Mouse (Mus musculus) neural tube, embryonic 11.5 days (tissue): ENCODE data around the gene Fbxo9. TPM values are rescaled to one million over a fixed set of nuclear protein-coding genes. Genes with fewer than 3 reads are reported as not detected.

Experiments used
- ATAC-seq: fragments of 200-750 bp; cut with Nextera tagmentation; 2 replicates; pipeline ENCODE4 v1.8.0; 2017; ENCODE audit warnings: moderate number of reproducible peaks, mild to moderate bottlenecking, moderate TSS enrichment, moderate library complexity; ENCODE audit not compliant: insufficient read depth, low FRiP score, low TSS enrichment
- DNase-seq: peaks from one replicate; pipeline ENCODE4 v3.0.0-alpha.2; 2015; ENCODE audit warnings: low spot score
- H3K27ac ChIP-seq: fragments of 300-500 bp; sonication (generic); 2 replicates; pipeline ENCODE4 v1.5.1; 2014; ENCODE audit warnings: low read depth, mild to moderate bottlenecking, low read length
- H3K27me3 ChIP-seq: fragments of 300-500 bp; sonication (generic); 2 replicates; pipeline ENCODE4 v1.6.1; 2014; ENCODE audit warnings: mild to moderate bottlenecking, low read length, mixed read lengths; ENCODE audit not compliant: control insufficient read depth, insufficient read depth
- H3K36me3 ChIP-seq: fragments of 300-500 bp; sonication (generic); 2 replicates; pipeline ENCODE4 v1.6.1; 2014; ENCODE audit warnings: mild to moderate bottlenecking, low read length, moderate library complexity, mixed read lengths; ENCODE audit not compliant: control insufficient read depth, insufficient read depth
- H3K4me1 ChIP-seq: fragments of 300-500 bp; sonication (generic); 2 replicates; pipeline ENCODE4 v1.6.1; 2014; ENCODE audit warnings: low read length, mixed read lengths; ENCODE audit not compliant: control insufficient read depth, insufficient read depth
- H3K4me2 ChIP-seq: fragments of 300-500 bp; sonication (generic); 2 replicates; pipeline ENCODE4 v1.6.1; 2014; ENCODE audit warnings: low read depth, mild to moderate bottlenecking, moderate library complexity
- H3K4me3 ChIP-seq: fragments of 300-500 bp; sonication (generic); 2 replicates; pipeline ENCODE4 v1.5.1; 2014; ENCODE audit warnings: low read depth, low read length
- H3K9ac ChIP-seq: fragments of 300-500 bp; sonication (generic); 2 replicates; pipeline ENCODE4 v1.6.1; 2014; ENCODE audit warnings: mild to moderate bottlenecking, low read length
- H3K9me3 ChIP-seq: fragments of 300-500 bp; sonication (generic); 2 replicates; pipeline ENCODE4 v1.6.1; 2016; ENCODE audit warnings: low read length; ENCODE audit not compliant: control insufficient read depth
- WGBS: fragments of 180-500 bp; shearing (Covaris S2); extraction: QIAGEN DNeasy Blood & Tissue Kit; methylation state at CpG from one replicate; pipeline ENCODE4 v1.1.7; 2014; 5-methylcytosine and 5-hydroxymethylcytosine counted together
- polyA plus RNA-seq: library from polyadenylated mRNA; unstranded; fragments of >200 nt; fragmentation: Nextera tagmentation; extraction: Ambion mirVana; gene quantifications from 2 replicates; pipeline ENCODE4 v1.2.1, GENCODE M21; 2014

Gene Fbxo9
- polyA plus RNA-seq, 1 experiment from 2014 or later: 38.9 TPM

DNA sequence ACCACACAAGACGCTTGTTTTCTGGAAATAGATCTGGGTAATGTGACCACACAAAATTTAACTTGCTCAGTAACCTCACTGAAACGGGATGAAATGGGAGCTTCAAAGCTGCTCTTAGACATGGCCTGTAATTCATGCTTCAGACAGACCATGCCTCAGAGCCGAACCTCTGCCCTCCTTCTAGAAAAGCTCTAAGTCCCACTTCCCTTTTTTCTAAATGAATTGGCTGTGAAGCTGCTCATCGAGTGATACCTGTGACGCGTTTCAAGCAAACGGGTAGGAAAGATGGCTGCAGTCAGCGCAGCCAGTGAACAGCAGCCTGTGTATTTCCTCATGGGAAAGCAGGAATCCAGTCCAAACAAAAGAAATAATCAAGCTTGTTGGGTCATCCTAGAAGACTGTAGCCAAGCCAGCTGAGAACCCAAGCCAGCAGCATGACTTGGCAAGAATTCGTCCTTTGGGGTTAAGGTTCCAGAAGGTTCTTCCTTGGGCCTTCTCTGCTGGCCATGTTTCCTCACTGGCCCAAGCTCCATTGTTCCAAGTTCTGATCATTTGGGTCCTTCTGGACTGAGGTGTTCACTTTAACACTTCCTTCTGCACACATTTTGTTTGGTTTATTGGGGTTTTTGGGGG is 29.3 kb upstream of the Fbxo9 start:
- no peak for DNase-seq
- no peak overlapping the region for H3K9ac ChIP-seq
- H3K4me1 ChIP-seq: no peaks in the 10 kb centered on the region
- WGBS: 94% methylated on average over 9 of the region's 9 CpGs
- no peak overlapping the region for H3K27ac ChIP-seq
- no peak for ATAC-seq
- H3K9me3 ChIP-seq: no peaks in the 10 kb centered on the region; the same call in 1 of the 2 replicates
- H3K27me3 ChIP-seq: no peaks in the 10 kb centered on the region
- H3K36me3 ChIP-seq: peaks cover 15% of the 10 kb centered on the region
- H3K4me3 ChIP-seq: no peak overlapping the region
- H3K4me2 ChIP-seq: no peak overlapping the region

GRCm38 (mm10) chr9:78135658-78136057 is 26.8 kb upstream of the Fbxo9 start:
- no peak for ATAC-seq

DNA sequence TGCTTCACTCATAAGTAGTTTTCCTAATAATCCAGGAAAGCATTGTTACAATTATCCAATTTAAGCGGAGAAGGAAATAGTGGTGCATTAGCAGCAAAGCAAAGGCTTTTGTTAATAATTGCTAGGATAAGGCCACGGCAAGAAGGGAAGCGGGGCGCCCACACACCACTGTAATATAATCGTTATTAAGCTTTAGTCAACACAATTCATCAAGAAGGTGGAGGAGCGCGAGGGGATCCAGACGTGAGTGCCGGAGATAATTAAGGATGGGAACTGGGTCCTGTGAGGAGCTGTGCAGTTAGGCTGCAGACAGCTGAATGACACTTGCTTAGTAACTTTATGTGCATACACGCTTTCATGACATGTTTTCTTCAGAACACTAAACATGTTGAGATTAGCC is 17.8 kb upstream of the Fbxo9 start:
- Histone ChIP-seq H3K4me1 (no peaks in the 10 kb centered on the region), H3K27me3 (no peaks in the 10 kb centered on the region), H3K36me3 (peaks cover 4% of the 10 kb centered on the region; the same call in 1 of the 2 replicates), H3K4me3 (no peak overlapping the region), H3K9ac (no peak overlapping the region), H3K9me3 (no peaks in the 10 kb centered on the region), H3K4me2 (no peak overlapping the region), H3K27ac (no peak overlapping the region)
- ATAC-seq: no peak
- no peak for DNase-seq
- 78% methylated on average over 10 of the region's 10 CpGs for WGBS

More at GRCm38 (mm10) chr9:78135658-78136057, 26.8 kb upstream of the Fbxo9 start:
- no peak overlapping the region for H3K4me2 ChIP-seq
- no peaks in the 10 kb centered on the region for H3K27me3 ChIP-seq
- 63% methylated on average over 7 of the region's 7 CpGs for WGBS
- H3K36me3 ChIP-seq: peaks cover 15% of the 10 kb centered on the region
- no peaks in the 10 kb centered on the region for H3K4me1 ChIP-seq
- no peak overlapping the region for H3K4me3 ChIP-seq
- DNase-seq: no peak
- no peak overlapping the region for H3K27ac ChIP-seq
- H3K9ac ChIP-seq: no peak overlapping the region
- no peaks in the 10 kb centered on the region for H3K9me3 ChIP-seq

GRCm38 (mm10) chr9:78126007-78126406 is 17.1 kb upstream of the Fbxo9 start:
- Histone ChIP-seq H3K9me3 (no peaks in the 10 kb centered on the region), H3K4me1 (no peaks in the 10 kb centered on the region), H3K27ac (no peak overlapping the region), H3K9ac (no peak overlapping the region), H3K27me3 (no peaks in the 10 kb centered on the region), H3K4me2 (no peak overlapping the region), H3K36me3 (peaks cover under 1% of the 10 kb centered on the region; the same call in 1 of the 2 replicates), H3K4me3 (no peak overlapping the region)
- ATAC-seq (no peak), DNase-seq (no peak)
- WGBS: 79% methylated on average over 6 of the region's 6 CpGs

DNA sequence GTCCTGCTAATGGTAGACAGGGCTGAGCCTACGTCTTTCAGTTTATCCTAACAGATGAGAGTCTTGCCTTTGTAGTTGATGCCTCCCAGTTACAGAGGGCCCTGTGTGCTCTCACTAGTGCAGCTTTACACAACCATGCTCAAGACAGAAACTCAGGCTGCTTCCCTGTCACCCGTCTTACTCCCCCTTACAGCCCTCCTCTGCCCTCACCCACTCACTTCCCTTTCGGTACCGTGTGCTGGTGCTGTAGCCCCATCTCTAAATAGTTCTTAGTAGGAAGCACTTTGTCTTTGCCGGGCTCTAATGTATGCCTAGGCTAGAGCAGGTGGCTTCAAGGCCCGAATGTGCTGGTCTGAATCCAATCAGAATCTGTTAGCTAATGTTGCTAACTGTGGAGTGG is 15.4 kb upstream of the Fbxo9 start:
- no peaks in the 10 kb centered on the region for H3K9me3 ChIP-seq
- ATAC-seq: no peak
- no peaks in the 10 kb centered on the region for H3K4me1 ChIP-seq
- no peak overlapping the region for H3K9ac ChIP-seq
- DNase-seq: no peak
- H3K36me3 ChIP-seq: no peaks in the 10 kb centered on the region; the same call in 1 of the 2 replicates
- no peak overlapping the region for H3K27ac ChIP-seq
- no peak overlapping the region for H3K4me3 ChIP-seq
- H3K4me2 ChIP-seq: no peak overlapping the region
- WGBS: 90% methylated on average over 6 of the region's 6 CpGs
- H3K27me3 ChIP-seq: no peaks in the 10 kb centered on the region

GRCm38 (mm10) chr9:78122939-78123712 is 14.3 kb upstream of the Fbxo9 start:
- Histone ChIP-seq H3K9me3 (no peaks in the 10 kb centered on the region), H3K4me3 (no peak overlapping the region), H3K9ac (no peak overlapping the region), H3K4me2 (no peak overlapping the region), H3K27ac (no peak overlapping the region), H3K36me3 (no peaks in the 10 kb centered on the region; the same call in 1 of the 2 replicates), H3K4me1 (no peaks in the 10 kb centered on the region), H3K27me3 (no peaks in the 10 kb centered on the region)
- WGBS: 91% methylated on average over 7 of the region's 7 CpGs
- DNase-seq (no peak), ATAC-seq (no peak)

DNA sequence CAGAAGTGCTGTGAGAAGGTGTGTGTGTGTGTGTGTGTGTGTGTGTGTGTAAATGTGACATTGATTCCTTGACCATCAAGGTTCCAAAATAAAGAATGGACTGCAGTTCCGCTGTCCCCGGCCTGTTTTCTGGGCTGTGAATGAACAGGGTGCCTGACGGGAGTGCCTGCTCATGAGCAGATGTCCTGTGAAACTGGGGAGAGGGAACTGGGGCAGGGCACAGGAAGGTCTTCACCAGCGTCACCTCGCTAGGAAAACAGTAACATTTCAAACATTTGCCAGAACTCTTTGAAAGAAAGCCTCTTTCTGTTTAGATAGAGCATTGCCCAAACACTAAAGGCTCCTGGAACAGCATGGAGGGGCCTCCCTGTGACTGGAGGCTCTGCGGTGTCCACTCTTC is 13.1 kb upstream of the Fbxo9 start:
- Histone ChIP-seq H3K27ac (no peak overlapping the region), H3K4me2 (no peak overlapping the region), H3K27me3 (no peaks in the 10 kb centered on the region), H3K9ac (no peak overlapping the region), H3K4me1 (no peaks in the 10 kb centered on the region), H3K36me3 (no peaks in the 10 kb centered on the region; the same call in 1 of the 2 replicates), H3K9me3 (no peaks in the 10 kb centered on the region), H3K4me3 (no peak overlapping the region)
- 77% methylated on average over 6 of the region's 6 CpGs for WGBS
- ATAC-seq: no peak
- DNase-seq: no peak

GRCm38 (mm10) chr9:78121358-78121757 is 12.5 kb upstream of the Fbxo9 start:
- 81% methylated on average over 8 of the region's 8 CpGs for WGBS

GRCm38 (mm10) chr9:78117690-78118089 is 8.8 kb upstream of the Fbxo9 start:
- no peaks in the 10 kb centered on the region; the same call in 1 of the 2 replicates for H3K36me3 ChIP-seq
- DNase-seq: no peak
- peaks cover 12% of the 10 kb centered on the region for H3K4me1 ChIP-seq
- H3K4me2 ChIP-seq: no peak overlapping the region
- H3K9me3 ChIP-seq: no peaks in the 10 kb centered on the region
- H3K27ac ChIP-seq: no peak overlapping the region
- ATAC-seq: no peak
- H3K9ac ChIP-seq: no peak overlapping the region
- H3K27me3 ChIP-seq: no peaks in the 10 kb centered on the region
- H3K4me3 ChIP-seq: no peak overlapping the region
- WGBS: 93% methylated on average over 2 of the region's 2 CpGs

More at GRCm38 (mm10) chr9:78121358-78121757, 12.5 kb upstream of the Fbxo9 start:
- H3K4me2 ChIP-seq: no peak overlapping the region
- no peak overlapping the region for H3K4me3 ChIP-seq
- no peaks in the 10 kb centered on the region; the same call in 1 of the 2 replicates for H3K36me3 ChIP-seq
- no peak overlapping the region for H3K27ac ChIP-seq
- no peak overlapping the region for H3K9ac ChIP-seq
- H3K9me3 ChIP-seq: no peaks in the 10 kb centered on the region
- no peaks in the 10 kb centered on the region for H3K27me3 ChIP-seq
- ATAC-seq (no peak), DNase-seq (no peak)
- no peaks in the 10 kb centered on the region for H3K4me1 ChIP-seq
